Mouse (Mus musculus): ENCODE results near the gene Myo1d. TPM values are rescaled to one million over a fixed set of nuclear protein-coding genes. Genes with fewer than 3 reads are reported as not detected.

Myo1d gene
- total RNA-seq, 1 experiment from 2014 or later, result 7.4 TPM

GRCm38 (mm10) chr11:80666211-80666610 is 113.6 kb downstream of the Myo1d start:
- ATAC-seq (replicated peaks; ENCODE audit: insufficient number of reproducible peaks, low FRiP score, low TSS enrichment, poor library complexity, severe bottlenecking), result no peak

DNA sequence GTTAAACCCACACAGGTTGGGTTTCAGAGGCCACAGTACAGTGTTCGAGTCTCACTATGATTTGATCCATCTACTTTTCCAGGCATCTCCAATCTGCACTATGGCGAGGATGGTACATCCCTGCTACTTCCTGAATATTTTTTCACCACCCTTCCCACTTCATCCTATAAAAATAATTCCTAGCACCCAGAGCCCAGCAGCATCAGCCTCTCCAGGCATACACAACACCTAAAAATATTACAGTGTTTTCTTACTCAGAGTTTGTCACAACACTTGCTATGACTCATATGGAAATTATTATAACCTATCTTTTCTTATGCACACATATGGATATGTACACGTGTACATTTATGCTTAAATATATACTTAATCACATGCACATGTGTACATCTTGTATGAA is 115.6 kb downstream of the Myo1d start:
- no peak for ATAC-seq (replicated peaks; ENCODE audit: insufficient number of reproducible peaks, low FRiP score, low TSS enrichment, poor library complexity, severe bottlenecking)

GRCm38 (mm10) chr11:80645111-80645510 is 134.7 kb downstream of the Myo1d start:
- no peak for ATAC-seq (replicated peaks; ENCODE audit: insufficient number of reproducible peaks, low FRiP score, low TSS enrichment, poor library complexity, severe bottlenecking)

DNA sequence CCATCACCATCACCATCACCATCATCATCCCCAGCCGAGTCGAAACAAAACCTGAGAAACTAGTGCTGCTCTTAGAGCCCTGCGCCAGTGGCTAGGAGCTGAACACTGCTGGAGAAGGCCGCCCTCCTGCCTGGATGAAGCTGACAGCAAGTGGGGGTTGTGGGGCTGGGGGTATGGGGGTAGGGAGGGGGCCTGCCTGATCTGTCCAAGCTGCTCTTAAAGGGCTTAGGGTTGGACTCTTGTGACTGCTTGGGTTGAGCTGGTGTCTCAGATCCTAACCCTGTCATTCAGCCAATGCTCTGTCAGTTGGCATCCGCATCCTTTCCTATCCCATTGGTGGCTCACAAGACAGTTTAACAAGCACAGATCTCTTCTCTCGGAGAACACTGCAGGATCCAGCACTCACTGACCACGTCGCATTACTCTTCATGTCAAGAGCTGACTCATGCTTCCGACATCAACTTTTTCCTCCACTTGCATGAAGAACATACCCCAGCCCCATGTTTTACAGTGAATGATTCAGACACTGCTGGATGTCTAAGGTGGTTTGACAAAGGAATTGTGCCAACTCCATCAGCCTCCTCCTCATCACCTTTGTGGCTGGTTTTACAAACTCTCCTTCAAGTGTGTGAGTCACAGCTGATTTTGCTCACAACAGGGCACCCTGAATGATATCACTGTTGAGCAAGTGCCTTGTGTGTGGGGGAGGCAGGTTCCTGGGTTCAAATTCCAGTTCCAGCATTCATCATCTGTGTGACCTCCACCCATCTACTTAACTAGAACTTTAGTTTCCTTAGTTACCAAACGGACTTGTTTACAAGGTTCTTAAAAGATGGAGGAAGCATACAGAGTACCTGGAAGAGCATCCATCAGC is 150.6 kb downstream of the Myo1d start:
- ATAC-seq (replicated peaks; ENCODE audit: insufficient number of reproducible peaks, low FRiP score, low TSS enrichment, poor library complexity, severe bottlenecking), result no peak

GRCm38 (mm10) chr11:80628581-80628980 is 151.2 kb downstream of the Myo1d start:
- no peak for ATAC-seq (replicated peaks; ENCODE audit: insufficient number of reproducible peaks, low FRiP score, low TSS enrichment, poor library complexity, severe bottlenecking)

GRCm38 (mm10) chr11:80623038-80623380 is 156.8 kb downstream of the Myo1d start:
- ATAC-seq (replicated peaks; ENCODE audit: insufficient number of reproducible peaks, low FRiP score, low TSS enrichment, poor library complexity, severe bottlenecking), result no peak

GRCm38 (mm10) chr11:80622233-80623037 is 157.4 kb downstream of the Myo1d start:
- ATAC-seq (replicated peaks; ENCODE audit: insufficient number of reproducible peaks, low FRiP score, low TSS enrichment, poor library complexity, severe bottlenecking), result no peak

DNA sequence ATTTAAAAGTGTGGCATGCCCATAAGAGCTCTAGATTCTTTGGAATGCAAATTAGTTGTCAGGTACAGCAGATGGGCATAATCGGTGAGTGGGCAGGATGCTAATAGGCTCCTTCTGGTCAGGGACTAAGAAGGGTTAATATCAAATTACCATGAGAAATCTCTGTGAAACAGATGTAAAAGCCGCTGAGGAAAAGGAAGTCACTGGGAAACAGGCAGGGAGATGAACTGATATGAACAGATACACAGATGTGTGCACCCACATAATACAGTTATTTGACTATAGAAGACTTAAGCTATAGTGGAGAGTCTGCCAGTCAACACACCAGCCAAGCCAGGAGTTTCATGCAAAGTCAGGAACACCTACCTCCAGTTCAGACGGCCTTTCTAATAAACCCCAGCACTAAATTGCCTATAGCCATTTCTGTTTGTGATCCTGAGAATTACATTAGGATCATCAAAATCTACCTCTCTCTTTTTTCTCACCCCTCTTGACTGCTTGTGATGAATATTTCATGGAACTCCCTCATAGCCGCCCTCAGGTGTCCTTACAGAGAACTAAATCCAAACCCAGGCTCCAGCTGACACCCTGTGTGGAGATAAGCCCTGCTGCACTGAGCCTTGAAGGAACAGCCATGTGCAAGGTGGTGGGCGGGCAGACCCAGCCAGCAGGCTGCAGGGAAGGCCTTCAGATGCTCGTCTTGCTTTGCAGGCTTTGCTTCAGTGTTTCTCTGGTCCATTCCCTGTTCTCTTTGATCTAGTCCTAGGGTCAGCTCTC is 164.7 kb downstream of the Myo1d start:
- ATAC-seq (replicated peaks; ENCODE audit: insufficient number of reproducible peaks, low FRiP score, low TSS enrichment, poor library complexity, severe bottlenecking), result no peak

- ATAC-seq (replicated peaks; ENCODE audit: insufficient number of reproducible peaks, low FRiP score, low TSS enrichment, poor library complexity, severe bottlenecking), result no peak
These were observed 165.4 kb downstream of the Myo1d start for GRCm38 (mm10) chr11:80614418-80614817.

DNA sequence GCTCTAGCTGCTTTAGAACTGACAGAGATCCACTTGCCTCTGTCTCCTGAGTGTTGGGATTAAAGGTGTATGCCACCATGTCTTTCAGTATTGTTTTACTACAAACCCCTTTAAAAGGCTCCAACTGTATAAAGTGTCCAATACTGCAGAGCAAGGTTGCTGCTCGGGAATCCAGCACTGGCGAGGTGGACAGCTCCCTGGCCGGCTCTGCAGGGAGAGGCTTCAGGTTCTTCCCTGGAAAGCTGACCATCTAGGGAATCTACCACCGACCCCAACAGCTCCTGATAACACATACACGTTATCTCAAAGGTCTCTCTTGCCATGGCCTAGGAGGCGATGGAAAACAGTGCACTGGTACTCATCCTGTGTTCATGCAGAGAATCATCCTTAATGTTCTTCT is 166.3 kb downstream of the Myo1d start:
- ATAC-seq (replicated peaks; ENCODE audit: insufficient number of reproducible peaks, low FRiP score, low TSS enrichment, poor library complexity, severe bottlenecking), result no peak

GRCm38 (mm10) chr11:80602707-80603441 is 177.0 kb downstream of the Myo1d start:
- ATAC-seq (replicated peaks; ENCODE audit: insufficient number of reproducible peaks, low FRiP score, low TSS enrichment, poor library complexity, severe bottlenecking), result peak; percentile 31; the same call in 1 of the 2 replicates

GRCm38 (mm10) chr11:80602041-80602458 is 177.8 kb downstream of the Myo1d start:
- ATAC-seq (replicated peaks; ENCODE audit: insufficient number of reproducible peaks, low FRiP score, low TSS enrichment, poor library complexity, severe bottlenecking), result no peak

DNA sequence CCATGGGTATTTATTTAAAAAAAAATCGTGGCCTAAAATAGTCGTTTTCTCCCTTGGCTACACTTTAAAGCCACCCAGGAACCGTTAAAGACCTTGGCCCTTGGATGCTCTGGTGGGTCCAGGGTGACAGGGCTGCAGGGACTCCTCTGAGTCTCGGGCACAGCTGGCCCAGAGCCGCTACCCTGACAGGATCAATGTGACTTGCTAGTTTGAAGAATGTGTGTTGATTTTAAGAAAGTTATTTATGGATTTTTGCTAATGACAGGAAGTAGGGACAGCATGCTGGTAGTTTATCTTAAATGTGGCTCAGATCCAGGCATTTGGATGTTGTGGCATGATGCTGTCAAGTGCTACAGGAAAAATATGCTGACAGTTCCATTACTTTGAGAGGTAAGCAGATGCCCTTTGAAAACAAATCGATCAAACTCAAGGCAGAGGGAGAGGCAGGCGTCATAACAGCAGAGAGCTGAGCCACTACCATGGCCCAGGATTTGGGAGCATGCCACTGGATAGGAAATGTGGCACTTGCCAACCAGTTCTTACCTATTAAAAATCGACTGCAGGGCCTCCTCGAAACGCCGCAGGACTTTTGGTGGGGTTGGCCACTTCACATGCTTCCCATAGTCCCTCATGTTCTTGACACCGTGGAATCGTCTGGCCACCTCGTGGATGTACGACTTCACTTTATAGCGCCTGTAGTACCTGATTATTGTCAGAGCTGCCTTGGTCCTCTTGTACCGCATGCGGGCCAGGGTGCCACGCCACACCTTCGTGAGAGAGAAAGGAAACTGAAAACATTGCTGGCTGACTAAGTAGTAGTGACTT is 178.6 kb downstream of the Myo1d start:
- ATAC-seq (replicated peaks; ENCODE audit: insufficient number of reproducible peaks, low FRiP score, low TSS enrichment, poor library complexity, severe bottlenecking), result no peak

GRCm38 (mm10) chr11:80595482-80595881 is 184.3 kb downstream of the Myo1d start:
- ATAC-seq (replicated peaks; ENCODE audit: insufficient number of reproducible peaks, low FRiP score, low TSS enrichment, poor library complexity, severe bottlenecking), result no peak

DNA sequence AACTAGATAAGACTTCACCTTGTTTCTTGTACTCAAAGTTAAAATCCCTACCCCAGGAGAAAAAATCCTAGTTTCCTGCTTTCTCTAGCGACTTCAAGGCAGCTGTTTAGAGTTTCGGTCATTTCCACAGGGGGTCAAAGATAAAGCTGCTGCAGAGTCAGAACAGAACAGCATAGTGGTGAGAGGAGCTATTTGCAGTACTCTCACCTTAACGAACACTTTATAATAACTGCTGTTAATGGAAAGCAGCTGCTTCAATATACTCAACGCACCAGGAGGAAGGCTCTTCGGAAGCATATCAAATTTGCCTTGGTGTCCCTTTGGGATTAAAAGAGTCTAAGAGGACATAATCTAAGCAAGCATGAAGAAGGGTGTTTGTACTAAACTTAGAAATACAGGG is 190.4 kb downstream of the Myo1d start:
- no peak for ATAC-seq (replicated peaks; ENCODE audit: insufficient number of reproducible peaks, low FRiP score, low TSS enrichment, poor library complexity, severe bottlenecking)

DNA sequence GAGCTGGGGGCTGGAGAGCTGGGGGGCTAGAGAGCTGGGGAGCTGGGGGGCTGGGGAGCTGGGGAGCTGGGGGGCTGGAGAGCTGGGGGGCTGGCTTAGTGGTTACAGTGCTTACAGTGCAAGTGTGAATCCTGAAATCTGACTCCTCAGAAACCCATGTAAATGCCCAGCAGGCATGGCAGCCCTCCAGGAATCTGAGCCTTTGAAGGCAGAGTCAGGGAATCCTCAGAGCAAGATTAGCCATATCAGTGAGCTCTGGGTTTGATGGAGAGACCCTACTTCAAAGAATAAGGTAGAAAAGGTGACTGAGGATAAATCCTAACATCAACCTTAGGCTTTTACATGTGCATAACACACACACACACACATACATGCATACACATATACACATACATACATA is 194.1 kb downstream of the Myo1d start:
- no peak for ATAC-seq (replicated peaks; ENCODE audit: insufficient number of reproducible peaks, low FRiP score, low TSS enrichment, poor library complexity, severe bottlenecking)

DNA sequence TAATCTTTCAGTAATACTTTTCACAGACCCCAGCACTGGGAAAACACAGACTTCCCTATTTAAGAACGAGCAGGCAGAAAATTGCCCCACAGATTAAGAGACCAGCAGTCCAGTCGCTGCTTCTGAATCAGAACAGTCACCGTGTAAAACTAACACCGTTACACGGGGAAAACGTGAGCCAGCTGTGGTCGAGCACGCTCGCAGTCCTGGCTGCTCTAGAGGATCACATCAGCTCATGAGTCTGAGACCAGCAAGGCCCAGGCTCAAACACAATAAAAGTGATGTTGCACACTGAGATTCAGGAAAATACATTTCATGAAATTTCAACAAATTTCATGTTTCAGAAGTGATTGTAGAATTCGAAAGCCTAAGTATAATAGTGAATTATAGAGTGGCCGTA is 194.6 kb downstream of the Myo1d start:
- ATAC-seq (replicated peaks; ENCODE audit: insufficient number of reproducible peaks, low FRiP score, low TSS enrichment, poor library complexity, severe bottlenecking), result no peak

DNA sequence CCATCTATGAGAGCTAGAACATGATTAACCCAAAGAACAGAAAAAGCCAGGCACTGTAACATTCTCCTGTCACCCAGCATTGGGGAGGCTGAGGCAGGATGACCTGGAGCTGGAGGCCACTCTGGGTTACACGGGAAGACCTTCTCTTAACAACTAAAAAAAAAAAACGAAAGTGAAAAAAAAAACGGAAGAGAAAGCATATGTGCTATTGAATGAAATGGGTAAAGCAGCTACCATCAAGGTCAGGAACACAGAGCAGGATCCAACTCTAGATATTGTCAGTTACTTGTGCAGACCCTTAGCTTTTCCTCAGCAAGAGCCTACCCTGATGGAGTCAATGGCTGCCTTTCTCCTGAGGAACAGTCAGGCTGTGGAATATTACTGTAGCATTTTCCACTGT is 199.3 kb downstream of the Myo1d start:
- no peak for ATAC-seq (replicated peaks; ENCODE audit: insufficient number of reproducible peaks, low FRiP score, low TSS enrichment, poor library complexity, severe bottlenecking)

Data from monocyte, adult 5-6 weeks (primary cell).